Mouse (Mus musculus): Measurements from ENCODE around the gene Upk2. TPM values are rescaled to one million over a fixed set of nuclear protein-coding genes. Genes with fewer than 3 reads are reported as not detected.
A peak's percentile ranks its signal among the peaks of the same experiment; 100 is the strongest.
"Not testable (repeated sequence)": the region's sequence is repeated elsewhere in the genome, so short reads cannot be mapped to it uniquely, and the experiment has no call there.

The Upk2 gene
- total RNA-seq, 2 experiments from 2014 or later = not detected

DNA sequence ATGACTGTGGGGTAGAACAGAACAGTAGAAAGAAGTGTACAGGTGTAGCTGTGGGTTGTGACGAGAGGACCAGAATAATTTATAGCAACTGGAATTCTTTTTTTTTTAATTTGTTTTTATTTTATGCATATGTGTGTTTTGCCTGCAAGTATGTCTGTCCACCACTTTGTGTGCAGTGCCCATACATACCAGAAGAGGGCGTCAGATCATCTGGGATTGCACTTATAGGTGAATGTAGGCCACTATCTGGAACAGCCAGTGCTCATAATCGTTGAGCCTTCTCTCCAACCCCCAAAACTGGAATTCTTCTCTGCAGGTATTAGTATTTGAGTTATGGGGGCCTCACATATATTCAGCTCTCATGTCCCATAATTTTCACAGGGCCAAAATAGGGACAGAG, 18.4 kb upstream of the Upk2 start:
- DNase-seq (ENCODE audit: extremely low spot score in 1 of 2, low spot score in 1 of 2) = no peak

DNA sequence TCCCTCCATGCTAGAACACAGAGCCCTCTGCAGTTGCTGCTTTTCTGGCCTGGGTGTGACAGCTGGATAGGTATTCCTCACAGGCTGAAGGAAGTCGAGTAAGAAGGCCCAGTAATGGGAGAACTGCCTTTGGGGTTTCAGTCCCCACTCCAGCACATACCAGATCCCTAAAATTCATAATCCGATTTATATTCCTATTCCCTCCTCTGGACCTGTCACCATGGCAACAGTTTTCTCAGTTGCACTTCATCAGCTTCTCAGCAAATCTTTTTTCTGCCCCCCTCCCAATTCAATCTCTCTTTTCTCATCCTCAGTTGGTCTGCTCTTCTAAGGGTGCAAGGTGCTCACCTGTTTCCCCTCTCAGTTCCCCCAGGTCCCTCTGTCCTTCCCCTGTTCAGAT, 14.0 kb upstream of the Upk2 start:
- no peak for DNase-seq (ENCODE audit: extremely low spot score in 1 of 2, low spot score in 1 of 2)

DNA sequence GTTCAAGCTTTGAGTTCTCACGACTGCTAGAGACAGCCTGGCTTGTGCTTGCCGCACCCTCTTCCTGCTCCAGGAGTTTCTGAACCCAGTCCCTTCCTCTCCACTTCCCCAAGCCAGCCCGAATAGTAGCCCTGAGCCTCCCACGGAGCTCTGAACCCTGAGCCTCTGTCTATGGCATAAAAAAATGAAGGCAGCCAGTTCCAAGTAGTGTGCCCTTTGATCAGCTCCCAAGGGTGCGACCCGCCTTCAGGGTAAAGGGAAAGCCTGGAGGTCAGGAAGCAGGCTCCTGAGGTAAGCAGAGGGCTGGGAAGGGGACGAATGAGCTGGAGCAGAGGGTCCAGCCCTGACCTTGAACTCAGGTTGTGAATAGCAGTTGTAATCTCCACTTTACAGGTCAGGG, 13.4 kb upstream of the Upk2 start:
- DNase-seq (ENCODE audit: extremely low spot score in 1 of 2, low spot score in 1 of 2) = no peak

DNA sequence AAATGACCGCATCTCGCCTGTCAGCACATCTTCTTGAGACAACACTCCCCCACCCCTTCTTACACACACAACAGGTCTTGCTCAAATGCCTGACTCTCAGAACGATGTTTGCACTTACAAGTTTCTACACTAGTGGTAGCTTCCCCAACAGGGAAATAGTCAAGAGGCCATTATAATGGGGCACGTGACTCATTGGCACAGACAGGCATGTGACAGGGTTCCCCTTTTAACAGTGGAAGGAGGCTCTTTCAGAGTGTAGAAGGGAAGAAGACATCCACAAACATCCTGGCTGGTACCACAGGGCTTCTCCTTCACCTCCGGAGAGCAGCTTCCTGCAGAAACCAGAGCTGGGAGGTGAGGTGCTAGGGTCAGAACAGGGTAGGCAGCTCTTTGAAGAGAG, 7.2 kb upstream of the Upk2 start:
- no peak for DNase-seq (ENCODE audit: extremely low spot score in 1 of 2, low spot score in 1 of 2)

- DNase-seq (ENCODE audit: extremely low spot score in 1 of 2, low spot score in 1 of 2) = peak; percentile 54 to 73
Observed at GRCm38 (mm10) chr9:44457035-44457742, 2.4 kb upstream of the Upk2 start.

- peak; percentile 85 to 98 for DNase-seq (ENCODE audit: extremely low spot score in 1 of 2, low spot score in 1 of 2)
Observed at GRCm38 (mm10) chr9:44454132-44454890, 465 bp downstream of the Upk2 start.

- DNase-seq (ENCODE audit: extremely low spot score in 1 of 2, low spot score in 1 of 2) = no peak
Observed at GRCm38 (mm10) chr9:44450387-44450786, 4.4 kb downstream of the Upk2 start.

GRCm38 (mm10) chr9:44444402-44445025, 10.3 kb downstream of the Upk2 start:
- DNase-seq (ENCODE audit: extremely low spot score in 1 of 2, low spot score in 1 of 2) = not testable (repeated sequence)

- DNase-seq (ENCODE audit: extremely low spot score in 1 of 2, low spot score in 1 of 2) = no peak
Observed at GRCm38 (mm10) chr9:44440961-44441360, 13.8 kb downstream of the Upk2 start, which contains the start of gene Foxr1. Gene Foxr1, minus strand, starts transcription at chr9:44441136.

- DNase-seq (ENCODE audit: extremely low spot score in 1 of 2, low spot score in 1 of 2) = no peak
Observed at GRCm38 (mm10) chr9:44435747-44436146, 19.0 kb downstream of the Upk2 start.

DNA sequence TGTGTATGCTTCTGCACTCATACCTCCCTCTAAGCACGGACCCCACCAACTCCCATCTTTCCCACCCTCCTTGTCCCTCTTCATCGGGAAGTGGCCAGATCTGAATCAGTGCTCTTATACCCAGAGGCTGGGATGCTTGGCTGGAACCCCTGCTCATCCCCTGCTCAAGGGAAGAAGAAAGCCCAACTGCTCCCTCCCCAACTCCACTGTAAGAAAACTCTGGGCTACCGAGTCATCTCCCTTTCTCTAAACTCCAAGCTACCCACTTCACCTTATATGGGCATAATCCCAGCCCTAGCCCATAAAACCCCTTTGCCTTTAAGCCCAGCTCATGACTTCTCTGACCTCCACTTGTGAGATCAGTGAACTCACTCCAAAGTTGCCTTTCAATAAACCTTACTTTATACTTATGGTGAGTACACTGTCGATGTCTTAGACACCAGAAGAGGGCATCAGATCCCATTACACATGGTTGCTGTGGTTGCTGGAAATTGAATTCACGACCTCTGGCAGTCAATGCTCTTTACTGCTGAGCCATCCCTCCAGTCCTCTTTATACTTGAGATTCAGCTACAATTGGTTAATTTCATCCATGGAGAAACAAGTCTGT, 22.1 kb downstream of the Upk2 start:
- no peak for DNase-seq (ENCODE audit: extremely low spot score in 1 of 2, low spot score in 1 of 2)

GRCm38 (mm10) chr9:44423576-44423975, 31.2 kb downstream of the Upk2 start:
- DNase-seq (ENCODE audit: extremely low spot score in 1 of 2, low spot score in 1 of 2) = no peak

DNA sequence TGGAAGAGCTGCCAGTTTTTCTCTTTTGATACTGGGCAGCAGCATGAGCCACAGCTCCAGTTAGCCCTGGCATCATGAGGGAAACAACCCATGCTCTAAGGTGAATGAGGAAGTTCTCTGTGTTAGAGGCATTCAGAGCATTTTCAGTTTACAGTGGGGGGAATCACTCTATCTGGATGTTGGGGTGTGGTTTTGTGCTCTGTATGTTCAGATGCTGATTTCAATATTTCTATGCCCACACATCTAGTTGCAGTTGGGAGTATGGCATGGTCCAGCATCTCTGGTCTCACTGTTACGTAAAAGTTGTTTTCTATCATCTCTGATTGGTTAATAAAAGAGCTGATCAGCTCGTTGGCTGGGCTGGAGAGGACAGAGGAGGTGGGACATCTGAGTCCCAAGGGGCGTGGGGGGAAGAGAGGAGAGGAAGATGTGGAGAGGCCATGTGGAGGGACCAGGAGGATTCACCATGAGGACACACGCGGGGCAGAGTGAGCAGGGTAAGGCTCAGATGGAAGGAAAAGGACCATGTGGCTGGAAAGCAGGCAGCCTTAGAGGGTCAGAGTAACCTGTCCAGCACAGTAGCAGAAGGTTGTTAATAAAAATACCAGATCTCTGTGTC, 34.4 kb downstream of the Upk2 start:
- DNase-seq (ENCODE audit: extremely low spot score in 1 of 2, low spot score in 1 of 2) = no peak

- not testable (repeated sequence) for DNase-seq (ENCODE audit: extremely low spot score in 1 of 2, low spot score in 1 of 2)
Observed at GRCm38 (mm10) chr9:44419730-44420129, 35.0 kb downstream of the Upk2 start.

- no peak for DNase-seq (ENCODE audit: extremely low spot score in 1 of 2, low spot score in 1 of 2)
Observed at GRCm38 (mm10) chr9:44418519-44419385, 36.0 kb downstream of the Upk2 start, which contains the start of gene Ccdc84. Gene Ccdc84, minus strand, starts transcription at chr9:44418569.

DNA sequence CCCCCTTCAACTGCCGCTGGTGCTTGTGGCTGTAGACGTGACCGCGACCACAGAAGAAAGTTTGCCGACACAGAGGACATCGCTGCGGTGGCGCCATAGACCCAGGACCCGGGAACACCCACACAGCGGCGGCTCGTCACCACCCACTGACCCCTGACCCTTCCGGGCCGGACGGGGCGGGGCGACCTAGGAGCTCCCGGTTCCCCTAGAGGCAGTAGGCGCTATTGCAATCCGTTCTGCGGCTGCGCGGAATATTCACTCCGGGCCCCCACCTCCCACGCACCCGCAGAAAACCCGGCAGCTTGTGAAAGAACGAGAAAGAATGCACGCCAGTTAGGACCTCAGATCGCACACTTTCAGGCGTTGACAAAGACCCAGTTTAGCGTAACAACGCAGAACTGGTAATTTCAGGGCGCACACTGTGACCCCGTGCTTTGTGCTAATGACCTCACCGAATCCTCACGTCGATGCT, 36.8 kb downstream of the Upk2 start:
- DNase-seq (ENCODE audit: extremely low spot score in 1 of 2, low spot score in 1 of 2) = peak; percentile 90 to 96

- peak in 1 of 2 experiments; percentile 15 for DNase-seq (ENCODE audit: extremely low spot score in 1 of 2, low spot score in 1 of 2)
Observed at GRCm38 (mm10) chr9:44417156-44417891, 37.5 kb downstream of the Upk2 start.

- no peak for DNase-seq (ENCODE audit: extremely low spot score in 1 of 2, low spot score in 1 of 2)
Observed at GRCm38 (mm10) chr9:44412781-44413180, 42.0 kb downstream of the Upk2 start.

DNA sequence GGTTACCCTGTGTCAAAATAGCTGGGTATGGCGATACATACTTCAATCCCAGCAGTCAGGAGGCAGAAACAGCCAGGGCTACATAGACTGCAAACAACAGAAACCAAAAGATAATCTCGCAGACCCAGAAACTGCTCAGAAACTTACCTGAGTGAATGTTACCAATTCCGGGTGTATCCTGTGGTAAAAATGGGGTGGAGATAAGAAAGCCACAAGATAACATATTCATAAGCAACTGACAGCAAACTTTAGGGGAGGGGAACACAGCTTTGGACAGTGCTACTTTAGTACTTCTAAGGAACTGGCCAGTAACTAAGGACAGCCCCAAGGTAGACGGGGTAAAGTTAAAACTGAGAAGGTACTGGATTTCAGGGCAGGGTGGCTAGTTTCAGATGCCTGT, 42.5 kb downstream of the Upk2 start:
- DNase-seq (ENCODE audit: extremely low spot score in 1 of 2, low spot score in 1 of 2) = no peak
